Mouse (Mus musculus) layer of hippocampus, adult 11-12 months (tissue): ENCODE data around the gene Tnfrsf14.
A peak's percentile ranks its signal among the peaks of the same experiment; 100 is the strongest.

Experiments used
- DNase-seq: peaks from one replicate; pipeline ENCODE4 v3.0.0; 2022; ENCODE audit warnings: low spot score

Tnfrsf14 gene

GRCm38 (mm10) chr4:154928395-154929087, at the start of gene Tnfrsf14:
Tnfrsf14 (minus strand) TSS chr4:154928563.
- no peak for DNase-seq

GRCm38 (mm10) chr4:154974163-154974611, 45.8 kb upstream of the Tnfrsf14 start:
- DNase-seq, result no peak

GRCm38 (mm10) chr4:154972546-154972945, 44.2 kb upstream of the Tnfrsf14 start:
- DNase-seq, result no peak

- peak; percentile 69 for DNase-seq
These were observed 38.8 kb upstream of the Tnfrsf14 start for GRCm38 (mm10) chr4:154967173-154967572.

- DNase-seq, result no peak
These were observed 37.5 kb upstream of the Tnfrsf14 start for GRCm38 (mm10) chr4:154965856-154966255.

GRCm38 (mm10) chr4:154964581-154965235, 36.3 kb upstream of the Tnfrsf14 start:
- no peak for DNase-seq

- peak; percentile 92 for DNase-seq
These were observed 35.7 kb upstream of the Tnfrsf14 start, which contains the start of gene Pank4 for GRCm38 (mm10) chr4:154963901-154964580. Pank4 (plus strand) TSS chr4:154964123.

GRCm38 (mm10) chr4:154963190-154963836, 35.0 kb upstream of the Tnfrsf14 start:
- no peak for DNase-seq

- no peak for DNase-seq
These were observed 34.3 kb upstream of the Tnfrsf14 start for GRCm38 (mm10) chr4:154962683-154963082.

- no peak for DNase-seq
These were observed 33.5 kb upstream of the Tnfrsf14 start for GRCm38 (mm10) chr4:154961911-154962310.

- DNase-seq, result no peak
These were observed 32.9 kb upstream of the Tnfrsf14 start for GRCm38 (mm10) chr4:154961226-154961738.

- DNase-seq, result peak; percentile 60
These were observed 32.4 kb upstream of the Tnfrsf14 start, which contains the start of gene Hes5 for GRCm38 (mm10) chr4:154960690-154961225. Hes5 (plus strand) TSS chr4:154960923.

GRCm38 (mm10) chr4:154960021-154960689, 31.8 kb upstream of the Tnfrsf14 start:
- DNase-seq, result no peak

- DNase-seq, result no peak
These were observed 30.3 kb upstream of the Tnfrsf14 start for GRCm38 (mm10) chr4:154958621-154959020.

- peak; percentile 62 for DNase-seq
These were observed 29.8 kb upstream of the Tnfrsf14 start for GRCm38 (mm10) chr4:154958171-154958570.

GRCm38 (mm10) chr4:154957289-154957993, 29.1 kb upstream of the Tnfrsf14 start:
- DNase-seq, result no peak

- no peak for DNase-seq
These were observed 28.2 kb upstream of the Tnfrsf14 start for GRCm38 (mm10) chr4:154956604-154957003.

- DNase-seq, result no peak
These were observed 24.3 kb upstream of the Tnfrsf14 start for GRCm38 (mm10) chr4:154952461-154953241.

- DNase-seq, result no peak
These were observed 21.2 kb upstream of the Tnfrsf14 start for GRCm38 (mm10) chr4:154949589-154949982.
